Mouse (Mus musculus): Measurements from ENCODE around the gene E430018J23Rik. TPM values are rescaled to one million over a fixed set of nuclear protein-coding genes. Genes with fewer than 3 reads are reported as not detected.
"Not testable (repeated sequence)": the region's sequence is repeated elsewhere in the genome, so short reads cannot be mapped to it uniquely, and the experiment has no call there.

E430018J23Rik gene
- total RNA-seq, 2 experiments from 2014 or later, result 2.0 to 2.4 TPM

- DNase-seq, result peak; percentile 67
- intact Hi-C loops (cut with DNase I; ENCODE audit: low total_unique reads), result no loop called here
These were observed 48.3 kb downstream of the E430018J23Rik start for GRCm38 (mm10) chr7:127345092-127345491.

DNA sequence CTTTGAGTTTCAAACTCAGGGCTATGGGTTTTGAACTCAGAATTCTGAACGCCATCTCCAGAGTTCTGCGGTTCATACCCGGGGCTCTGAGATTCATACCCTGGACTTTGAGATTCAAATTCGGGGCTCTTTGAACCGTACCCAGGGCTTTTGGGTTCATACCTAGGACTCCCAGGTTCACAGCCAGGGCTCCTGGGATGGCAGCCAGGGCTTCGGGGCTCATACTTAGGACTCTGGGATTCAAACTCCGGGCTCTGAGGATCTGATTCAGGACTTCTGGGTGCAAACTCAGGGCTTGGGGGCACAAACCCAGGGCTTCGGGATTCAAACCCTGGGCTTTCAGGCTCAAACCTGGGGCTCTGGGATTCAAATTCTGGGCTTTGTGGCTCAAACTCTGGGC is 49.1 kb downstream of the E430018J23Rik start:
- DNase-seq, result no peak
- intact Hi-C loops (cut with DNase I; ENCODE audit: low total_unique reads), result no loop called here

GRCm38 (mm10) chr7:127343351-127344019 is 49.9 kb downstream of the E430018J23Rik start:
- intact Hi-C loops (cut with DNase I; ENCODE audit: low total_unique reads), result no loop called here
- no peak for DNase-seq

- intact Hi-C loops (cut with DNase I; ENCODE audit: low total_unique reads), result no loop called here
- DNase-seq, result no peak
These were observed 50.5 kb downstream of the E430018J23Rik start for GRCm38 (mm10) chr7:127342888-127343287.

DNA sequence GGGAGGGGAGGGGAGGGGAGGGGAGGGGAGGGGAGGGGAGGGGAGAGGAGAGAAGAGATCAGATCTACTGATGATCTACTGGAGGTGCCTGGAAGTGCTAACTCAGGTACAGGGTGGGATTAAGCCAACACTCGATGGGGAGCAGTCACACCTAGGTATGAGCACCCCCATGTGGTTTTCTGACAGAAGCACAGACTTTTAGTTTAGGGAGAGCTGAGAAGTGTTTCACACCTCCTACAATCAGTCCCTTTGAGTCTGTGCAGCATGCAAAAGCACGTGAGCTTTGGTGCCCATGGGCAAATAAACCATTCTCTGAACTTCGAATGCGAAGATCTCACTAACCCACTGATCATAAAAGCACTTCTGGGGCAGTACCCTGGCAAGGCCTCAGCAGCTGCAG is 51.1 kb downstream of the E430018J23Rik start:
- intact Hi-C loops (cut with DNase I; ENCODE audit: low total_unique reads), result no loop called here
- no peak for DNase-seq

- intact Hi-C loops (cut with DNase I; ENCODE audit: low total_unique reads), result not testable (repeated sequence)
These were observed 51.6 kb downstream of the E430018J23Rik start for GRCm38 (mm10) chr7:127341861-127342260.

DNA sequence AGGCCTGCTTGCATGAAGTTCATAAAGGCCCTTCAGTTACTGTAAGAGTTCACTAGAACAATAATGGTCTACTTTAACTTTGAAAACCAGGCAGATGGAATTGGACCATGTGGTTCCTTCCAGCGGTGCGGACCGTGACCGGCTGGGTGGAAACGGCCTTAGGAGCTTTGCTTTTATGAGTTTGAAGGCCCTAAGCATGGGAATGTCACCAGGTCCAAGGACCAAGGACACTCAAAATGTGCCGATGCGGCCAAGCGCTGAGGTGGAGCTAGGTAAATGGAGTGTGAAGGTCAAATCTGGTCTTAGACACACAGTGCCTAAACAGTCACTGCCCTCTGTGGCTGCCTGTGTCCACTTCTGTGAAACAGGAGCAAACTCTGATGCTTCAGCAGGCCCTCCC is 52.1 kb downstream of the E430018J23Rik start:
- no peak for DNase-seq
- intact Hi-C loops (cut with DNase I; ENCODE audit: low total_unique reads), result no loop called here

More at GRCm38 (mm10) chr7:127341861-127342260, 51.6 kb downstream of the E430018J23Rik start:
- DNase-seq, result not testable (repeated sequence)

Other genes starting within 250 kb of the E430018J23Rik start
- 10 to 100 TPM; 30.0 to 32.0 TPM for gene Cd2bp2, start 197.6 kb downstream of the E430018J23Rik start, total RNA-seq (2021)
- 10 to 100 TPM; 32.1 to 32.9 TPM for gene Tbc1d10b, start 185.2 kb downstream of the E430018J23Rik start, total RNA-seq (2021)
- over 10,000 TPM; 57,620 to 58,231 TPM for gene Mylpf, start 184.7 kb downstream of the E430018J23Rik start, total RNA-seq (2021)
- 1 to 10 TPM; 4.2 to 5.4 TPM for gene Zfp553, start 160.6 kb downstream of the E430018J23Rik start, total RNA-seq (2021)
- 1 to 10 TPM; 4.2 to 5.0 TPM for gene Sept1, start 160.5 kb downstream of the E430018J23Rik start, total RNA-seq (2021)
- 10 to 100 TPM; 18.0 to 21.6 TPM for gene Zfp771, start 149.4 kb downstream of the E430018J23Rik start, total RNA-seq (2021)
- gene Dctpp1, start 132.9 kb downstream of the E430018J23Rik start, total RNA-seq (2021), result 10 to 100 TPM; 24.7 to 27.0 TPM
- gene Sephs2, start 119.6 kb downstream of the E430018J23Rik start, total RNA-seq (2021), result 10 to 100 TPM; 19.3 to 23.1 TPM
- under 1 TPM; 0.42 to 0.62 TPM for gene Itgal, start 97.4 kb downstream of the E430018J23Rik start, total RNA-seq (2021)
- 10 to 100 TPM; 21.4 to 25.7 TPM for gene Zfp768, start 48.0 kb downstream of the E430018J23Rik start, total RNA-seq (2021)
- gene Zfp747, start 17.6 kb downstream of the E430018J23Rik start, total RNA-seq (2021), result 1 to 10 TPM; 2.9 to 3.2 TPM
- gene 9130019O22Rik, start 6.5 kb downstream of the E430018J23Rik start, total RNA-seq (2021), result 1 to 10 TPM; 1.7 TPM
- gene Zfp764, start 13.2 kb upstream of the E430018J23Rik start, total RNA-seq (2021), result 1 to 10 TPM; 2.1 to 3.1 TPM
- gene Zfp688, start 28.4 kb upstream of the E430018J23Rik start, total RNA-seq (2021), result 1 to 10 TPM; 2.2 to 2.6 TPM
- 1 to 10 TPM; 1.0 to 1.5 TPM for gene Zfp689, start 55.5 kb upstream of the E430018J23Rik start, total RNA-seq (2021)
- gene Prr14, start 66.0 kb upstream of the E430018J23Rik start, total RNA-seq (2021), result 10 to 100 TPM; 17.2 to 19.4 TPM
- gene Fbrs, start 85.6 kb upstream of the E430018J23Rik start, total RNA-seq (2021), result 10 to 100 TPM; 20.0 to 24.1 TPM
- gene Srcap, start 118.4 kb upstream of the E430018J23Rik start, total RNA-seq (2021), result 10 to 100 TPM; 45.4 to 46.3 TPM
- gene Gm42715, start 126.0 kb upstream of the E430018J23Rik start, total RNA-seq (2021), result 1 to 10 TPM; 8.4 to 8.5 TPM
- gene Tmem265, start 167.8 kb upstream of the E430018J23Rik start, total RNA-seq (2021), result not detected
- 10 to 100 TPM; 10.1 to 10.7 TPM for gene Phkg2, start 179.7 kb upstream of the E430018J23Rik start, total RNA-seq (2021)
- 1 to 10 TPM; 1.8 to 4.5 TPM for gene Ccdc189, start 195.0 kb upstream of the E430018J23Rik start, total RNA-seq (2021)
- 10 to 100 TPM; 24.4 to 28.7 TPM for gene Rnf40, start 195.1 kb upstream of the E430018J23Rik start, total RNA-seq (2021)
- gene Zfp629, start 222.2 kb upstream of the E430018J23Rik start, total RNA-seq (2021), result 1 to 10 TPM; 6.7 to 8.3 TPM